Mouse (Mus musculus) stomach, embryonic 14.5 days (tissue): ENCODE results near the gene Shisa5. TPM values are rescaled to one million over a fixed set of nuclear protein-coding genes. Genes with fewer than 3 reads are reported as not detected.

ENCODE experiments used
- ATAC-seq: fragments of 200-750 bp; cut with Nextera tagmentation; 2 replicates; pipeline ENCODE4 v1.8.0; 2017; ENCODE audit warnings: low read depth, moderate TSS enrichment; ENCODE audit not compliant: insufficient number of reproducible peaks, insufficient read depth, low FRiP score
- H3K27ac ChIP-seq: fragments of 300-500 bp; sonication (generic); 2 replicates; pipeline ENCODE4 v1.5.1; 2014; ENCODE audit warnings: mild to moderate bottlenecking, low read length, moderate library complexity, mixed read lengths
- H3K27me3 ChIP-seq: fragments of 300-500 bp; sonication (generic); 2 replicates; pipeline ENCODE4 v1.6.1; 2014; ENCODE audit warnings: low read length, control low read depth, mixed read lengths; ENCODE audit not compliant: control insufficient read depth, insufficient read depth
- H3K36me3 ChIP-seq: fragments of 300-500 bp; sonication (generic); 2 replicates; pipeline ENCODE4 v1.6.1; 2014; ENCODE audit warnings: mild to moderate bottlenecking, control low read depth, low read length, moderate library complexity, mixed read lengths; ENCODE audit not compliant: control insufficient read depth, insufficient read depth
- H3K4me1 ChIP-seq: fragments of 300-500 bp; sonication (generic); 2 replicates; pipeline ENCODE4 v1.6.1; 2014; ENCODE audit warnings: low read length, control low read depth, mixed read lengths; ENCODE audit not compliant: control insufficient read depth, insufficient read depth
- H3K4me2 ChIP-seq: fragments of 300-500 bp; sonication (generic); replicated peaks from 2 replicates; pipeline ENCODE4 v1.6.1; 2014; ENCODE audit warnings: low read depth, low read length, control low read depth
- H3K4me3 ChIP-seq: fragments of 300-500 bp; sonication (generic); 2 replicates; pipeline ENCODE4 v1.5.1; 2014; ENCODE audit warnings: low read depth, low read length, control low read depth
- H3K9ac ChIP-seq: fragments of 300-500 bp; sonication (generic); replicated peaks from 2 replicates; pipeline ENCODE4 v1.6.1; 2014; ENCODE audit warnings: low read depth, mild to moderate bottlenecking, control low read depth, low read length, moderate library complexity, mixed read lengths
- H3K9me3 ChIP-seq: fragments of 300-500 bp; sonication (generic); 2 replicates; pipeline ENCODE4 v1.6.1; 2016; ENCODE audit warnings: low read depth, low read length, control low read depth; ENCODE audit not compliant: control insufficient read depth
- WGBS: fragments of 180-500 bp; shearing (Covaris S2); extraction: QIAGEN DNeasy Blood & Tissue Kit; methylation state at CpG from one replicate; pipeline ENCODE4 v1.1.7; 2014; 5-methylcytosine and 5-hydroxymethylcytosine counted together
- polyA plus RNA-seq: library from polyadenylated mRNA; unstranded; fragments of >200 nt; fragmentation: Nextera tagmentation; extraction: Ambion mirVana; gene quantifications from 2 replicates; pipeline ENCODE4 v1.2.1, GENCODE M21; 2014

Gene Shisa5
- polyA plus RNA-seq, 1 experiment from 2014 or later = 75.0 TPM

- peak; percentile 54 for ATAC-seq
- H3K27me3 ChIP-seq = no peaks in the 10 kb centered on the region
- peak within 1 kb of the TSS; percentile 79 for H3K4me3 ChIP-seq
- H3K9me3 ChIP-seq = no peaks in the 10 kb centered on the region
- peaks cover 40% of the 10 kb centered on the region for H3K4me1 ChIP-seq
- peak within 1 kb of the TSS; percentile 92 for H3K9ac ChIP-seq
- peak within 1 kb of the TSS; percentile 81 for H3K4me2 ChIP-seq
- H3K27ac ChIP-seq = peak within 1 kb of the TSS; percentile 100
- under 1% methylated on average over 83 of the region's 102 CpGs for WGBS
- H3K36me3 ChIP-seq = peaks cover 15% of the 10 kb centered on the region
Observed at GRCm38 (mm10) chr9:109095137-109095982, 57.0 kb downstream of the Shisa5 start, which contains the start of gene Plxnb1. Gene Plxnb1 (plus strand): TSS chr9:109095389.

GRCm38 (mm10) chr9:109096251-109096661 is 57.9 kb downstream of the Shisa5 start:
- Histone ChIP-seq H3K4me3 (peak overlapping the region; percentile 79), H3K4me1 (peaks cover 40% of the 10 kb centered on the region), H3K9ac (peak overlapping the region; percentile 92), H3K9me3 (no peaks in the 10 kb centered on the region), H3K27ac (peak overlapping the region; percentile 100), H3K4me2 (peak overlapping the region; percentile 81), H3K36me3 (peaks cover 15% of the 10 kb centered on the region), H3K27me3 (no peaks in the 10 kb centered on the region)
- 13% methylated on average over 9 of the region's 9 CpGs for WGBS
- no peak for ATAC-seq

- WGBS = 15% methylated on average over 6 of the region's 6 CpGs
- ATAC-seq = no peak
- Histone ChIP-seq H3K9me3 (no peaks in the 10 kb centered on the region), H3K36me3 (peaks cover 14% of the 10 kb centered on the region), H3K4me2 (peak overlapping the region; percentile 81), H3K27me3 (no peaks in the 10 kb centered on the region), H3K4me1 (peaks cover 40% of the 10 kb centered on the region), H3K27ac (peak overlapping the region; percentile 100), H3K4me3 (peak overlapping the region; percentile 79), H3K9ac (peak overlapping the region; percentile 11; the same call in 1 of the 2 replicates)
Observed at GRCm38 (mm10) chr9:109096856-109097255, 58.5 kb downstream of the Shisa5 start.

GRCm38 (mm10) chr9:109097291-109097690 is 58.9 kb downstream of the Shisa5 start:
- Histone ChIP-seq H3K36me3 (peaks cover 16% of the 10 kb centered on the region; the same call in 1 of the 2 replicates), H3K4me1 (peaks cover 40% of the 10 kb centered on the region), H3K27ac (peak overlapping the region; percentile 100), H3K4me3 (peak overlapping the region; percentile 79), H3K27me3 (no peaks in the 10 kb centered on the region), H3K9me3 (no peaks in the 10 kb centered on the region), H3K9ac (peak overlapping the region; percentile 11; the same call in 1 of the 2 replicates), H3K4me2 (peak overlapping the region; percentile 81)
- 29% methylated on average over 6 of the region's 6 CpGs for WGBS
- ATAC-seq = no peak

GRCm38 (mm10) chr9:109097831-109098230 is 59.5 kb downstream of the Shisa5 start:
- ATAC-seq = no peak
- peaks cover 40% of the 10 kb centered on the region for H3K4me1 ChIP-seq
- H3K27ac ChIP-seq = peak overlapping the region; percentile 100; the same call in 1 of the 2 replicates
- H3K9me3 ChIP-seq = no peaks in the 10 kb centered on the region
- H3K36me3 ChIP-seq = peaks cover 21% of the 10 kb centered on the region; the same call in 1 of the 2 replicates
- no peak overlapping the region for H3K4me3 ChIP-seq
- WGBS = 59% methylated on average over 5 of the region's 5 CpGs
- peak overlapping the region; percentile 81 for H3K4me2 ChIP-seq
- no peak overlapping the region for H3K9ac ChIP-seq
- no peaks in the 10 kb centered on the region for H3K27me3 ChIP-seq

GRCm38 (mm10) chr9:109098366-109098765 is 60.0 kb downstream of the Shisa5 start:
- Histone ChIP-seq H3K9me3 (no peaks in the 10 kb centered on the region), H3K36me3 (peaks cover 26% of the 10 kb centered on the region; the same call in 1 of the 2 replicates), H3K4me3 (0 out of 2 replicates have a peak overlapping the region, but pooled peaks have one; percentile 6), H3K4me2 (peak overlapping the region; percentile 81), H3K27me3 (no peaks in the 10 kb centered on the region), H3K9ac (no peak overlapping the region), H3K27ac (peak overlapping the region; percentile 100; the same call in 1 of the 2 replicates), H3K4me1 (peaks cover 40% of the 10 kb centered on the region)
- ATAC-seq = no peak
- WGBS = 75% methylated on average over 8 of the region's 8 CpGs

- H3K9ac ChIP-seq = no peak overlapping the region; the same call in 1 of the 2 replicates
- H3K27me3 ChIP-seq = no peaks in the 10 kb centered on the region
- WGBS = 26% methylated on average over 6 of the region's 6 CpGs
- ATAC-seq = peak; percentile 33; the same call in 1 of the 2 replicates
- peaks cover 29% of the 10 kb centered on the region for H3K36me3 ChIP-seq
- H3K4me1 ChIP-seq = peaks cover 40% of the 10 kb centered on the region
- H3K9me3 ChIP-seq = no peaks in the 10 kb centered on the region
- H3K4me3 ChIP-seq = no peak overlapping the region
- peak overlapping the region; percentile 100 for H3K27ac ChIP-seq
- peak overlapping the region; percentile 81 for H3K4me2 ChIP-seq
Observed at GRCm38 (mm10) chr9:109098969-109099368, 60.6 kb downstream of the Shisa5 start.

- no peak overlapping the region for H3K4me3 ChIP-seq
- no peak overlapping the region for H3K4me2 ChIP-seq
- 91% methylated on average over 20 of the region's 20 CpGs for WGBS
- no peak overlapping the region for H3K9ac ChIP-seq
- no peaks in the 10 kb centered on the region for H3K9me3 ChIP-seq
- H3K27me3 ChIP-seq = no peaks in the 10 kb centered on the region
- H3K27ac ChIP-seq = no peak overlapping the region
- no peak for ATAC-seq
- H3K4me1 ChIP-seq = peaks cover 44% of the 10 kb centered on the region
- peaks cover 40% of the 10 kb centered on the region for H3K36me3 ChIP-seq
Observed at GRCm38 (mm10) chr9:109100307-109100928, 62.1 kb downstream of the Shisa5 start.
